Mouse (Mus musculus): ENCODE data around the gene Lcn4. TPM values are rescaled to one million over a fixed set of nuclear protein-coding genes. Genes with fewer than 3 reads are reported as not detected.

The Lcn4 gene
- total and polyA plus RNA-seq, 3 experiments = not detected

GRCm38 (mm10) chr2:26627921-26628739, 43.0 kb downstream of the Lcn4 start, which contains the start of gene Fam69b:
Gene Fam69b, plus strand, starts transcription at chr2:26628457.
- H3K79me2 ChIP-seq (ENCODE audit: control insufficient read depth, insufficient read depth, low read length, poor library complexity) = no peaks in the 10 kb centered on the region
- no peaks in the 10 kb centered on the region for H3K4me1 ChIP-seq (ENCODE audit: control insufficient read depth in 1 of 2, insufficient read depth in 2 of 2, low read length in 2 of 2)
- no peak within 1 kb of the TSS for H3K27ac ChIP-seq (ENCODE audit: control insufficient read depth, low read depth, low read length)
- no peak for TF ChIP-seq E2F4 (IDR thresholded peaks at IDR 0.05; ENCODE audit: borderline replicate concordance, low read depth, low read length)
- no peak for TF ChIP-seq TBP (IDR thresholded peaks at IDR 0.05; ENCODE audit: low read depth, low read length)
- TF ChIP-seq GABPA (IDR thresholded peaks at IDR 0.05; ENCODE audit: low read depth, low read length) = no peak
- TF ChIP-seq RAD21 (IDR thresholded peaks at IDR 0.05; ENCODE audit: low read depth, low read length) = no peak
- no peak for TF ChIP-seq CHD2 (IDR thresholded peaks at IDR 0.05; ENCODE audit: low read length)
- TF ChIP-seq ZNF384 (IDR thresholded peaks at IDR 0.05; ENCODE audit: low read depth, low read length) = no peak
- no peak for TF ChIP-seq POLR2A (IDR thresholded peaks at IDR 0.05; ENCODE audit: control insufficient read depth in 1 of 2, insufficient read depth in 1 of 2, low read depth in 1 of 2, low read length in 2 of 2, poor library complexity in 1 of 2)
- no peak for TF ChIP-seq RCOR1 (IDR thresholded peaks at IDR 0.05; ENCODE audit: low read depth, low read length)
- no peak for TF ChIP-seq NRF1 (IDR thresholded peaks at IDR 0.05; ENCODE audit: insufficient read depth, low read depth, low read length, poor library complexity, severe bottlenecking)
- TF ChIP-seq UBTF (IDR thresholded peaks at IDR 0.05; ENCODE audit: borderline replicate concordance, insufficient read depth, low read depth, low read length) = no peak
- no peak for TF ChIP-seq BHLHE40 (IDR thresholded peaks at IDR 0.05; ENCODE audit: borderline replicate concordance, low read depth, low read length)
- no peak for TF ChIP-seq EP300 (IDR thresholded peaks at IDR 0.05; ENCODE audit: low read depth in 1 of 2, low read length in 2 of 2)
- TF ChIP-seq SIN3A (IDR thresholded peaks at IDR 0.05; ENCODE audit: low read length) = no peak
- TF ChIP-seq ZMIZ1 (IDR thresholded peaks at IDR 0.05; ENCODE audit: low read depth, low read length) = no peak
- no peak for TF ChIP-seq MEF2A (IDR thresholded peaks at IDR 0.05; ENCODE audit: extremely low read depth, insufficient replicate concordance, low read depth, low read length, poor library complexity, severe bottlenecking)
- TF ChIP-seq ELF1 (IDR thresholded peaks at IDR 0.05; ENCODE audit: low read depth, low read length) = no peak
- TF ChIP-seq MAZ (IDR thresholded peaks at IDR 0.05; ENCODE audit: low read depth, low read length) = no peak
- no peak for TF ChIP-seq MAX (IDR thresholded peaks at IDR 0.05; ENCODE audit: low read length)
- no peak for TF ChIP-seq JUND (IDR thresholded peaks at IDR 0.05; ENCODE audit: low read depth, low read length)
- H3K36me3 ChIP-seq (ENCODE audit: control insufficient read depth in 1 of 2, insufficient read depth in 2 of 2, low read length in 2 of 2) = no peaks in the 10 kb centered on the region
- H3K4me3 ChIP-seq (ENCODE audit: control insufficient read depth in 1 of 2, insufficient read depth in 1 of 2, low read depth in 2 of 2, low read length in 2 of 2) = no peak within 1 kb of the TSS
- no peaks in the 10 kb centered on the region for H3K9me3 ChIP-seq (replicated peaks; ENCODE audit: insufficient read depth, low read length)
- DNase-seq (ENCODE audit: low read depth, low spot score) = no peak
- peaks cover 0 to 7% of the 10 kb centered on the region in 2 experiments; a peak in 2 of 4 replicates for H3K27me3 ChIP-seq (ENCODE audit: control insufficient read depth in 1 of 2, insufficient read depth in 2 of 2, low read length in 2 of 2)
- no peak within 1 kb of the TSS for H3K9ac ChIP-seq (ENCODE audit: control insufficient read depth, low read depth, low read length, poor library complexity, severe bottlenecking)

- DNase-seq (ENCODE audit: low read depth, low spot score) = no peak
- no peaks in the 10 kb centered on the region for H3K36me3 ChIP-seq (ENCODE audit: control insufficient read depth in 1 of 2, insufficient read depth in 2 of 2, low read length in 2 of 2)
- TF ChIP-seq POLR2A (IDR thresholded peaks at IDR 0.05; ENCODE audit: control insufficient read depth in 1 of 2, insufficient read depth in 1 of 2, low read depth in 1 of 2, low read length in 2 of 2, poor library complexity in 1 of 2) (no peak), MYC (IDR thresholded peaks at IDR 0.05; ENCODE audit: low read depth, low read length) (no peak), JUND (IDR thresholded peaks at IDR 0.05; ENCODE audit: low read depth, low read length) (no peak), TBP (IDR thresholded peaks at IDR 0.05; ENCODE audit: low read depth, low read length) (no peak), ZMIZ1 (IDR thresholded peaks at IDR 0.05; ENCODE audit: low read depth, low read length) (no peak), MEF2A (IDR thresholded peaks at IDR 0.05; ENCODE audit: extremely low read depth, insufficient replicate concordance, low read depth, low read length, poor library complexity, severe bottlenecking) (no peak), E2F4 (IDR thresholded peaks at IDR 0.05; ENCODE audit: borderline replicate concordance, low read depth, low read length) (no peak), SIN3A (IDR thresholded peaks at IDR 0.05; ENCODE audit: low read length) (no peak), MYB (IDR thresholded peaks at IDR 0.05; ENCODE audit: low read depth, low read length) (no peak)
Measured at GRCm38 (mm10) chr2:26626081-26626480, 45.0 kb downstream of the Lcn4 start.

More at GRCm38 (mm10) chr2:26626081-26626480, 45.0 kb downstream of the Lcn4 start:
- Histone ChIP-seq H3K4me1 (ENCODE audit: control insufficient read depth in 1 of 2, insufficient read depth in 2 of 2, low read length in 2 of 2) (no peaks in the 10 kb centered on the region), H3K4me3 (ENCODE audit: control insufficient read depth in 1 of 2, insufficient read depth in 1 of 2, low read depth in 2 of 2, low read length in 2 of 2) (no peak overlapping the region), H3K9ac (ENCODE audit: control insufficient read depth, low read depth, low read length, poor library complexity, severe bottlenecking) (no peak overlapping the region), H3K79me2 (ENCODE audit: control insufficient read depth, insufficient read depth, low read length, poor library complexity) (no peaks in the 10 kb centered on the region), H3K27ac (ENCODE audit: control insufficient read depth, low read depth, low read length) (no peak overlapping the region), H3K27me3 (ENCODE audit: control insufficient read depth in 1 of 2, insufficient read depth in 2 of 2, low read length in 2 of 2) (peaks cover 0 to 7% of the 10 kb centered on the region in 2 experiments; a peak in 2 of 4 replicates), H3K9me3 (replicated peaks; ENCODE audit: insufficient read depth, low read length) (no peaks in the 10 kb centered on the region)
